Mouse (Mus musculus): ENCODE measurements around the gene Dgat2.

Gene Dgat2

GRCm38 (mm10) chr7:99139841-99140491 is 42.6 kb downstream of the Dgat2 start:
- no peak for DNase-seq (ENCODE audit: low read depth, low spot score)

- DNase-seq (ENCODE audit: low read depth, low spot score): no peak
Measured at GRCm38 (mm10) chr7:99137541-99137940, 45.0 kb downstream of the Dgat2 start.

GRCm38 (mm10) chr7:99136789-99137188 is 45.7 kb downstream of the Dgat2 start:
- DNase-seq (ENCODE audit: low read depth, low spot score): no peak

DNA sequence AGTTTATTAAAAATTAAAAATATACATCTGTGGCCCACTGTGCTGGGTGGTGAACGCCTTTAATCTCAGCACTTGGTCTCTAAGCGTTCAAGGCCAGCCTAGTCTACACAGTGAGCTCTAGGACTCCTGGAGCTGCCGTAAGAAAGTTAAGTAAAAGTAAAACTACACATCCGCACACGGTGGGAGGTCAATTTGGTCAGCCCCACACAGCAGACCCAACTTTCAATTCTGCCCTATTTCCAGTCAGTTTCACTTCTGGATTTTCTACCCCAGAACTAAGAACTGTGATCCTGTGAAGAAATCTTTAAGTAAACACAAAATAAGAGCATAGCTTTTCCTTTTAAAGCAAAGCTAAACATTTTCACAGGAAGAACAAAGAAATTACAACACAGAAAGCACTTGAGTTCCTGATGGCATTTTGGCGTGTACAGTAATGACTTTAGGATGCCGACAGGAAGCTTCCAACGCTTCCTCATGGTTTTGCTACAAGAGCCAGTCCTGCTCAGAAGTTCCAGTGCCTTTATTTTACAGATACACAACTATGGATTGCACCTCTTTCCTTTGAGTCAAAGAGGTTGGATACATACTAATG is 48.6 kb downstream of the Dgat2 start:
- DNase-seq (ENCODE audit: low read depth, low spot score): no peak

- DNase-seq (ENCODE audit: low read depth, low spot score): no peak
Measured at GRCm38 (mm10) chr7:99132597-99132996, 49.9 kb downstream of the Dgat2 start.

GRCm38 (mm10) chr7:99131819-99132353 is 50.6 kb downstream of the Dgat2 start:
- no peak for DNase-seq (ENCODE audit: low read depth, low spot score)

- DNase-seq (ENCODE audit: low read depth, low spot score): no peak
Measured at GRCm38 (mm10) chr7:99128965-99129364, 53.6 kb downstream of the Dgat2 start.

GRCm38 (mm10) chr7:99128020-99128950 is 54.2 kb downstream of the Dgat2 start:
- DNase-seq (ENCODE audit: low read depth, low spot score): no peak

- no peak for DNase-seq (ENCODE audit: low read depth, low spot score)
Measured at GRCm38 (mm10) chr7:99126057-99126456, 56.5 kb downstream of the Dgat2 start.

DNA sequence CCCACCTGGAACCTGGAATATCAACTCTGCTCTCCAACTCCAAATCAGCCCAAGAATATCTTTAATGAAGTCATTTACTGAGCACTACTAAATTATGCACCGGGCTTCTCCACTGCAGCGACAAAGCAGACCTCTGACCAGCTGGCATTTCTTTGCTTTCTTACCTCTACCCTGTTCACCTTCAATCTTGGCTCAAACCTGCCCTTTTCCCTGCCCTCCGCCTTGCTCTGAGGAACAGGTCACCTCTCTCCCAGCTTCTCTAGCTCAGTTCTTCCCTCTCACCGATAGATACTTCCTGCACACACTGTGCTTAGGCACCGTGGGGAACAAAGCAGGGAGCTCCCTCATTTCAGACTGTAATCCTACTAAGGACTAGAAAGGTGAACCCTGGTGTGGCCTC is 59.9 kb downstream of the Dgat2 start:
- DNase-seq (ENCODE audit: low read depth, low spot score): no peak

DNA sequence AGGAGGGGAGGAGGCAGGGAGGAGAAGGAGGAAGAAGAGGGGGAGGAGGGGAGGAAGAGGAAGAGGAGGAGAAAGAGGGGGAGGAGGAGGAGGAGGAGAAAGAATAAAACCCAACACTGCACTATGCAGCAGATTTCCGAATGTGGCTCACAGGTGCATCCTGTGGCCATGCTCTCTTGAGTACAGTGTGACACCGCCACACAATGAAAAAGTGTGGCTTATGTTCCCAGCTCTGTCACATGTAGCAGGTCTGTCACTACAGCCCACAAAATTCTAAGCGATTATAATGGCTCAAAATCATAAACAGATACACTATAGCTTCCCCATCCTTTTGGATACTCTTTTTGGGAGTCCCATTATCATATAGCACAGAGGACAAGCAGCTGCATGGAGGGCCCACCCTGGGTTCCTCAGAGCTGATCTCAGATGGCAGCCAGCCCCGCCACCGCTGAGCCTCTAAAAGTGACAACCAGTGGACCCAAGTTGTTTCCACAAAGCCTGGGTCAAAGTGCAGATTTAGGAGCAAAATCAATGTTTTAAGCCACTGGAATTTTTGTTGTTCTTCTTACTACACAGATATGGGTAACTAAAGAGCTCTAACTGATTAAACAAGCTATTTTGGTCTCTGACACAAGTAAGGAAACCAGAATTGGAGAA is 61.5 kb downstream of the Dgat2 start:
- no peak for DNase-seq (ENCODE audit: low read depth, low spot score)

GRCm38 (mm10) chr7:99120082-99120481 is 62.4 kb downstream of the Dgat2 start:
- no peak for DNase-seq (ENCODE audit: low read depth, low spot score)

DNA sequence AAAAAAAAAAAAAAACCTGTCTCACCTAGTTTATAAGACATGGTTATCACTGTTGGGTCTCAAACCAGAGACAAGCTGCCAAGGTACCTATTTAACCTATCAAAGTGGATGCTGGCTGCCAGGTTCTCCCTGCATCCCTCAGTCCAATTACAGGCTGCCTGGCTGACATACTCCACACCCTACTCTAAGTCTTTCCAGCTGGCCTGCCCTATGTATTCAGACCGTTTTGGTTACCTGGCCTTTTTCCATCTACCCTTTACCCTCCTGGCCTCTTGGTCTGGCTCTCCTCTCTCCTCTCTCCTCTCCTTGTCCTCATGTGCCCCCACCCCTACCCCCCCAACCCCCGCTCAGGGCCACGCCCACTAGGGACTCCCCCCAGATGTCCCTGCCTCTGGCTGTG is 65.7 kb downstream of the Dgat2 start:
- DNase-seq (ENCODE audit: low read depth, low spot score): no peak

DNA sequence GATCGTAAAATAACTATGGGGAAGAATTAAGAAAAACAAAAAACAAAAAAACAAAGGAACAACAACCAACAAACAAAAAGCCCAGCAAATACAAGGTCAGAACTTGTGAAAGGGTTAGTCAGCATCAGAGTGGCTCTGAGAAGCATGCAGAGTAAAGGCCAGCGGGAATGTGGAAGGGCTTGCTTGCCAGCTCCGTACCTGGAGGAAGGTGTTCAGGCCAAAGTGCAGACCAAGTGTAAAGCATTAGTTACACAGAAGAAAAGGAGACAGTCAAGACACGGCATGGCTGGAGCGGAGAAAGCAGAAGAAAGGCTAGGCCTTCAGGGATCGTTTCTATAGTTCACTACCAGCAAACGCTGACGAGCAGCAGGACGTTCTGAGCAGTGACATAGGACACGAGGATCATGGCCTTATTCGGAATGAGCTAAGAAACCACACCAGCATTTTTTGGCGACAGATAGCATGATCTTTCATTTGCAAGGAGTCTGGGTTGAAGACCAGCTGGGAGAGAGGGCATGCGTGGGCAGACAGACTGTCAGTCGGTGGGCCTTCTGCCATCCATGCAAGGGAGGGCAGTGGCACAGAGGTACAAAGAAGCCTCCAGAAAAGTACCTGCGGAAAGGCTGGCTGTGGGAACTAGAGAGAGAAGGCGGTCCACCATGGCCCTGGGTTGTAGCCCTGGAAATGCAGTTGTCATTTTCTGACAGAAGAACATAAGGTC is 68.4 kb downstream of the Dgat2 start:
- no peak for DNase-seq (ENCODE audit: low read depth, low spot score)

- peak; percentile 24 for DNase-seq (ENCODE audit: low read depth, low spot score)
Measured at GRCm38 (mm10) chr7:99107566-99107965, 75.0 kb downstream of the Dgat2 start.

GRCm38 (mm10) chr7:99106714-99107270 is 75.7 kb downstream of the Dgat2 start:
- DNase-seq (ENCODE audit: low read depth, low spot score): no peak
